Mouse (Mus musculus) spleen, adult 2 months (tissue): Measurements from ENCODE around the gene Pyurf. TPM values are rescaled to one million over a fixed set of nuclear protein-coding genes. Genes with fewer than 3 reads are reported as not detected.

Experiments used
- DNase-seq, 2 experiments: peaks; one replicate each; pipeline versions ENCODE4 v3.0.0 to v3.0.0-alpha.2; 2012 to 2021; ENCODE audit warnings: low spot score in 2 of 2, low read depth in 1 of 2
- H3K27ac ChIP-seq: fragments of 200-500 bp; 2 replicates; pipeline ENCODE4 v1.5.1; 2012; ENCODE audit warnings: low read length, inconsistent platforms; ENCODE audit not compliant: insufficient read depth
- H3K27me3 ChIP-seq: fragments of 200-500 bp; 2 replicates; pipeline ENCODE4 v1.6.1; 2012; ENCODE audit warnings: mild to moderate bottlenecking, moderate library complexity, low read length, inconsistent platforms; ENCODE audit not compliant: control insufficient read depth, insufficient read depth
- H3K36me3 ChIP-seq: fragments of 200-500 bp; 2 replicates; pipeline ENCODE4 v1.6.1; 2012; ENCODE audit warnings: mild to moderate bottlenecking, low read length, inconsistent platforms; ENCODE audit not compliant: control insufficient read depth, insufficient read depth
- H3K4me1 ChIP-seq: fragments of 200-500 bp; 2 replicates; pipeline ENCODE4 v1.6.1; 2011; ENCODE audit warnings: inconsistent platforms; ENCODE audit not compliant: control insufficient read depth, insufficient read depth, insufficient read length
- H3K4me3 ChIP-seq: fragments of 200-500 bp; 2 replicates; pipeline ENCODE4 v1.5.1; 2011; ENCODE audit warnings: mild to moderate bottlenecking, inconsistent platforms; ENCODE audit not compliant: insufficient read depth, insufficient read length; ENCODE audit errors: extremely low read depth
- CTCF ChIP-seq: fragments of 200-500 bp; IDR thresholded peaks from 2 replicates; pipeline ENCODE4 v1.5.1; 2011; ENCODE audit warnings: mild to moderate bottlenecking, inconsistent platforms; ENCODE audit not compliant: insufficient read depth, insufficient read length, insufficient replicate concordance; ENCODE audit errors: extremely low read depth
- POLR2A ChIP-seq: fragments of 200-500 bp; IDR thresholded peaks from 2 replicates; pipeline ENCODE4 v1.6.1; 2011; ENCODE audit warnings: low read depth, low read length, inconsistent platforms
- WGBS: fragments of 180-500 bp; shearing (Covaris S2); methylation state at CpG from one replicate; pipeline ENCODE4 v1.1.7; 2018; 5-methylcytosine and 5-hydroxymethylcytosine counted together
- polyA plus RNA-seq: library from polyadenylated mRNA; depleted of rRNA; stranded (reverse); fragments of >200 nt; gene quantifications from 2 replicates; pipeline ENCODE4 v1.2.3, GENCODE M21; 2012; rRNA removed

Gene Pyurf
- polyA plus RNA-seq, 1 experiment = 4.0 TPM

- Histone ChIP-seq H3K27me3 (no peaks in the 10 kb centered on the region), H3K36me3 (no peaks in the 10 kb centered on the region), H3K4me3 (no peak overlapping the region), H3K27ac (no peak overlapping the region), H3K4me1 (peaks cover 2% of the 10 kb centered on the region; the same call in 1 of the 2 replicates)
- DNase-seq = no peak
- no peak for TF ChIP-seq POLR2A
- no peak for TF ChIP-seq CTCF
- WGBS = 83% methylated on average over 4 of the region's 4 CpGs
Observed at GRCm38 (mm10) chr6:57701686-57702085, 9.8 kb upstream of the Pyurf start.

GRCm38 (mm10) chr6:57693116-57693515 lies 1.2 kb upstream of the Pyurf start:
- 92% methylated on average over 3 of the region's 3 CpGs for WGBS
- no peak for TF ChIP-seq CTCF
- TF ChIP-seq POLR2A = no peak
- no peak overlapping the region for H3K27ac ChIP-seq
- H3K36me3 ChIP-seq = peaks cover 2% of the 10 kb centered on the region; the same call in 1 of the 2 replicates
- no peak overlapping the region for H3K4me3 ChIP-seq
- DNase-seq = no peak
- peaks cover 2% of the 10 kb centered on the region for H3K4me1 ChIP-seq
- H3K27me3 ChIP-seq = no peaks in the 10 kb centered on the region

- TF ChIP-seq CTCF (no peak), POLR2A (no peak)
- H3K4me3 ChIP-seq = no peak overlapping the region
- no peaks in the 10 kb centered on the region for H3K4me1 ChIP-seq
- no peak for DNase-seq
- no peak overlapping the region for H3K27ac ChIP-seq
- 97% methylated on average over 1 of the region's 1 CpGs for WGBS
- no peaks in the 10 kb centered on the region for H3K27me3 ChIP-seq
- no peaks in the 10 kb centered on the region; the same call in 1 of the 2 replicates for H3K36me3 ChIP-seq
Observed at GRCm38 (mm10) chr6:57684156-57684555, 7.7 kb downstream of the Pyurf start.

GRCm38 (mm10) chr6:57661295-57661694 lies 30.6 kb downstream of the Pyurf start:
- H3K4me3 ChIP-seq = no peak overlapping the region
- H3K27ac ChIP-seq = no peak overlapping the region
- DNase-seq = no peak
- WGBS = 65% methylated on average over 4 of the region's 4 CpGs
- TF ChIP-seq CTCF (no peak), POLR2A (no peak)
- H3K4me1 ChIP-seq = peaks cover 2% of the 10 kb centered on the region; the same call in 1 of the 2 replicates
- H3K27me3 ChIP-seq = no peaks in the 10 kb centered on the region
- peaks cover 2% of the 10 kb centered on the region for H3K36me3 ChIP-seq

GRCm38 (mm10) chr6:57647256-57647655 lies 44.6 kb downstream of the Pyurf start:
- Histone ChIP-seq H3K36me3 (peaks cover 5% of the 10 kb centered on the region), H3K27ac (no peak overlapping the region), H3K4me1 (no peaks in the 10 kb centered on the region), H3K27me3 (no peaks in the 10 kb centered on the region), H3K4me3 (no peak overlapping the region)
- no peak for DNase-seq
- TF ChIP-seq CTCF = no peak
- TF ChIP-seq POLR2A = no peak
- 84% methylated on average over 1 of the region's 1 CpGs for WGBS

GRCm38 (mm10) chr6:57641789-57642188 lies 50.1 kb downstream of the Pyurf start:
- H3K27ac ChIP-seq = no peak overlapping the region
- H3K4me3 ChIP-seq = no peak overlapping the region
- WGBS = 19% methylated on average over 4 of the region's 4 CpGs
- no peaks in the 10 kb centered on the region for H3K4me1 ChIP-seq
- no peak for TF ChIP-seq CTCF
- no peak for TF ChIP-seq POLR2A
- H3K36me3 ChIP-seq = peaks cover 2% of the 10 kb centered on the region; the same call in 1 of the 2 replicates
- H3K27me3 ChIP-seq = no peaks in the 10 kb centered on the region
- peak; percentile 5 to 32 for DNase-seq

GRCm38 (mm10) chr6:57639531-57639930 lies 52.3 kb downstream of the Pyurf start:
- H3K4me1 ChIP-seq = no peaks in the 10 kb centered on the region
- H3K27me3 ChIP-seq = no peaks in the 10 kb centered on the region
- H3K4me3 ChIP-seq = no peak overlapping the region
- WGBS = 88% methylated on average over 1 of the region's 1 CpGs
- TF ChIP-seq POLR2A (no peak), CTCF (no peak)
- no peak overlapping the region for H3K27ac ChIP-seq
- H3K36me3 ChIP-seq = peaks cover 2% of the 10 kb centered on the region; the same call in 1 of the 2 replicates
- no peak for DNase-seq

Other genes starting within 250 kb of the Pyurf start
- gene Ppm1k, start 156.6 kb downstream of the Pyurf start, polyA plus RNA-seq = 1.4 and 1.7 TPM in 2 replicates
- gene Herc6, start 111.1 kb downstream of the Pyurf start, polyA plus RNA-seq = 14.1 and 14.4 TPM in 2 replicates
- gene Lancl2, start 10.5 kb upstream of the Pyurf start, polyA plus RNA-seq = 2.0 and 2.1 TPM in 2 replicates
- gene Vopp1, start 133.1 kb upstream of the Pyurf start, polyA plus RNA-seq = 18.3 and 20.2 TPM in 2 replicates
- gene Vmn1r21, start 158.3 kb upstream of the Pyurf start, polyA plus RNA-seq = not detected in 2 replicates
- not detected in 2 replicates for gene Vmn1r22, start 215.9 kb upstream of the Pyurf start, polyA plus RNA-seq
- gene Vmn1r23, start 234.8 kb upstream of the Pyurf start, polyA plus RNA-seq = not detected in 2 replicates